Mouse (Mus musculus): ENCODE data around the gene Gm2026. TPM values are rescaled to one million over a fixed set of nuclear protein-coding genes. Genes with fewer than 3 reads are reported as not detected.
"Not testable (repeated sequence)": the region's sequence is repeated elsewhere in the genome, so short reads cannot be mapped to it uniquely, and the experiment has no call there.

The Gm2026 gene
- 5.8 and 10.2 TPM in 2 replicates for polyA plus RNA-seq (2012; rRNA removed)

- not testable (repeated sequence) for DNase-seq (ENCODE audit: low read depth)
Observed at GRCm38 (mm10) chr2:175965031-175965430, at the start of gene Gm2026. Gene Gm2026 (plus strand): TSS chr2:175965331.

- not testable (repeated sequence) for DNase-seq (ENCODE audit: low read depth)
Observed at GRCm38 (mm10) chr2:175931000-175931399, 34.1 kb upstream of the Gm2026 start, which contains the start of gene Zfp966. Gene Zfp966 (minus strand): TSS chr2:175931100.

Other genes with a start within 250 kb of the Gm2026 start
- not detected in 2 replicates for gene Gm2007, start 223.8 kb upstream of the Gm2026 start, polyA plus RNA-seq (2012; rRNA removed)
- 2.6 and 3.7 TPM in 2 replicates for gene Gm14288, start 164.2 kb upstream of the Gm2026 start, polyA plus RNA-seq (2012; rRNA removed)
- gene Gm6710, start 96.1 kb upstream of the Gm2026 start, polyA plus RNA-seq (2012; rRNA removed) = 8.5 and 9.3 TPM in 2 replicates
- 3.1 and 4.7 TPM in 2 replicates for gene Zfp966, start 34.2 kb upstream of the Gm2026 start, polyA plus RNA-seq (2012; rRNA removed)
- gene Gm2004, start 184.5 kb downstream of the Gm2026 start, polyA plus RNA-seq (2012; rRNA removed) = 0.43 and 0.55 TPM in 2 replicates